Mouse (Mus musculus): Measurements from ENCODE around the gene Cenpf. TPM values are rescaled to one million over a fixed set of nuclear protein-coding genes. Genes with fewer than 3 reads are reported as not detected.

The Cenpf gene
- polyA plus RNA-seq (2015; fragmentation: Nextera tagmentation; extraction: Ambion mirVana): 62.2 and 71.2 TPM in 2 replicates

- Histone ChIP-seq H3K9ac (peak within 1 kb of the TSS; percentile 71), H3K27ac (peak within 1 kb of the TSS; percentile 74), H3K36me3 (peaks cover 24% of the 10 kb centered on the region), H3K4me2 (peak within 1 kb of the TSS; percentile 88), H3K4me3 (peak within 1 kb of the TSS; percentile 86), H3K4me1 (replicated peaks) (peaks cover 34% of the 10 kb centered on the region), H3K9me3 (replicated peaks) (no peaks in the 10 kb centered on the region), H3K27me3 (no peaks in the 10 kb centered on the region)
- under 1% methylated on average over 55 of the region's 55 CpGs for WGBS
- ATAC-seq (replicated peaks; ENCODE audit: insufficient number of reproducible peaks, insufficient read depth, low FRiP score, low read depth): peak; percentile 99
Measured at GRCm38 (mm10) chr1:189687654-189688387, at the start of gene Cenpf. Gene Cenpf, minus strand, starts transcription at chr1:189688086.

- H3K9me3 ChIP-seq (replicated peaks): no peaks in the 10 kb centered on the region
- peak overlapping the region; percentile 31; the same call in 1 of the 2 replicates for H3K27ac ChIP-seq
Measured at GRCm38 (mm10) chr1:189732156-189732555, 44.3 kb upstream of the Cenpf start.

GRCm38 (mm10) chr1:189731697-189732096, 43.8 kb upstream of the Cenpf start:
- no peaks in the 10 kb centered on the region for H3K27me3 ChIP-seq
- WGBS: 64% methylated on average over 10 of the region's 10 CpGs
- H3K27ac ChIP-seq: peak overlapping the region; percentile 31; the same call in 1 of the 2 replicates
- peaks cover 39% of the 10 kb centered on the region for H3K4me1 ChIP-seq (replicated peaks)
- no peaks in the 10 kb centered on the region for H3K9me3 ChIP-seq (replicated peaks)
- peak overlapping the region; percentile 15; the same call in 1 of the 2 replicates for H3K4me2 ChIP-seq
- no peak for ATAC-seq (replicated peaks; ENCODE audit: insufficient number of reproducible peaks, insufficient read depth, low FRiP score, low read depth)
- H3K4me3 ChIP-seq: no peak overlapping the region
- no peak overlapping the region for H3K9ac ChIP-seq
- H3K36me3 ChIP-seq: no peaks in the 10 kb centered on the region

More at GRCm38 (mm10) chr1:189732156-189732555, 44.3 kb upstream of the Cenpf start:
- Histone ChIP-seq H3K36me3 (no peaks in the 10 kb centered on the region), H3K4me2 (peak overlapping the region; percentile 15; the same call in 1 of the 2 replicates), H3K4me1 (replicated peaks) (peaks cover 35% of the 10 kb centered on the region), H3K9ac (no peak overlapping the region), H3K4me3 (no peak overlapping the region), H3K27me3 (no peaks in the 10 kb centered on the region)
- ATAC-seq (replicated peaks; ENCODE audit: insufficient number of reproducible peaks, insufficient read depth, low FRiP score, low read depth): no peak
- WGBS: 68% methylated on average over 8 of the region's 8 CpGs

- H3K36me3 ChIP-seq: no peaks in the 10 kb centered on the region
- H3K9ac ChIP-seq: peak overlapping the region; percentile 83
- H3K27me3 ChIP-seq: no peaks in the 10 kb centered on the region
- peaks cover 39% of the 10 kb centered on the region for H3K4me1 ChIP-seq (replicated peaks)
- peak overlapping the region; percentile 98 for H3K27ac ChIP-seq
- WGBS: 15% methylated on average over 17 of the region's 17 CpGs
- H3K9me3 ChIP-seq (replicated peaks): no peaks in the 10 kb centered on the region
- peak overlapping the region; percentile 82 for H3K4me3 ChIP-seq
- no peak for ATAC-seq (replicated peaks; ENCODE audit: insufficient number of reproducible peaks, insufficient read depth, low FRiP score, low read depth)
- peak overlapping the region; percentile 88 for H3K4me2 ChIP-seq
Measured at GRCm38 (mm10) chr1:189729141-189729815, 41.4 kb upstream of the Cenpf start.

- ATAC-seq (replicated peaks; ENCODE audit: insufficient number of reproducible peaks, insufficient read depth, low FRiP score, low read depth): no peak
- Histone ChIP-seq H3K4me1 (replicated peaks) (peaks cover 39% of the 10 kb centered on the region), H3K4me2 (peak overlapping the region; percentile 88), H3K9ac (peak overlapping the region; percentile 83), H3K27me3 (no peaks in the 10 kb centered on the region), H3K36me3 (no peaks in the 10 kb centered on the region), H3K4me3 (peak overlapping the region; percentile 82), H3K9me3 (replicated peaks) (no peaks in the 10 kb centered on the region), H3K27ac (peak overlapping the region; percentile 98)
- 2% methylated on average over 15 of the region's 15 CpGs for WGBS
Measured at GRCm38 (mm10) chr1:189728784-189729115, 40.9 kb upstream of the Cenpf start.

GRCm38 (mm10) chr1:189727884-189728783, 40.2 kb upstream of the Cenpf start, which contains the start of gene Ptpn14:
Gene Ptpn14, plus strand, starts transcription at chr1:189728268.
- Histone ChIP-seq H3K9ac (peak within 1 kb of the TSS; percentile 83), H3K4me2 (peak within 1 kb of the TSS; percentile 88), H3K27ac (peak within 1 kb of the TSS; percentile 98), H3K27me3 (no peaks in the 10 kb centered on the region), H3K36me3 (no peaks in the 10 kb centered on the region), H3K4me1 (replicated peaks) (peaks cover 39% of the 10 kb centered on the region), H3K9me3 (replicated peaks) (no peaks in the 10 kb centered on the region), H3K4me3 (peak within 1 kb of the TSS; percentile 82)
- under 1% methylated on average over 87 of the region's 98 CpGs for WGBS
- peak; percentile 95 for ATAC-seq (replicated peaks; ENCODE audit: insufficient number of reproducible peaks, insufficient read depth, low FRiP score, low read depth)

- WGBS: 2% methylated on average over 22 of the region's 22 CpGs
- Histone ChIP-seq H3K4me2 (peak overlapping the region; percentile 88), H3K36me3 (no peaks in the 10 kb centered on the region), H3K4me3 (peak overlapping the region; percentile 82), H3K9me3 (replicated peaks) (no peaks in the 10 kb centered on the region), H3K27ac (peak overlapping the region; percentile 98), H3K27me3 (no peaks in the 10 kb centered on the region), H3K4me1 (replicated peaks) (peaks cover 39% of the 10 kb centered on the region), H3K9ac (peak overlapping the region; percentile 83)
- ATAC-seq (replicated peaks; ENCODE audit: insufficient number of reproducible peaks, insufficient read depth, low FRiP score, low read depth): peak; percentile 66
Measured at GRCm38 (mm10) chr1:189727346-189727883, 39.5 kb upstream of the Cenpf start.

- H3K27me3 ChIP-seq: no peaks in the 10 kb centered on the region
- no peak for ATAC-seq (replicated peaks; ENCODE audit: insufficient number of reproducible peaks, insufficient read depth, low FRiP score, low read depth)
- WGBS: 75% methylated on average over 4 of the region's 4 CpGs
- H3K27ac ChIP-seq: peak overlapping the region; percentile 98
- H3K4me1 ChIP-seq (replicated peaks): peaks cover 30% of the 10 kb centered on the region
- H3K4me2 ChIP-seq: no peak overlapping the region
- no peaks in the 10 kb centered on the region for H3K36me3 ChIP-seq
- no peaks in the 10 kb centered on the region for H3K9me3 ChIP-seq (replicated peaks)
- no peak overlapping the region for H3K9ac ChIP-seq
- no peak overlapping the region for H3K4me3 ChIP-seq
Measured at GRCm38 (mm10) chr1:189726121-189726520, 38.2 kb upstream of the Cenpf start.

GRCm38 (mm10) chr1:189718600-189718999, 30.7 kb upstream of the Cenpf start:
- 66% methylated on average over 5 of the region's 5 CpGs for WGBS
- no peak overlapping the region for H3K4me3 ChIP-seq
- H3K27me3 ChIP-seq: no peaks in the 10 kb centered on the region
- H3K9ac ChIP-seq: no peak overlapping the region
- no peaks in the 10 kb centered on the region for H3K36me3 ChIP-seq
- H3K4me1 ChIP-seq (replicated peaks): peaks cover 4% of the 10 kb centered on the region; the same call in 1 of the 2 replicates
- no peak overlapping the region for H3K4me2 ChIP-seq
- H3K27ac ChIP-seq: no peak overlapping the region
- H3K9me3 ChIP-seq (replicated peaks): no peaks in the 10 kb centered on the region
- no peak for ATAC-seq (replicated peaks; ENCODE audit: insufficient number of reproducible peaks, insufficient read depth, low FRiP score, low read depth)

GRCm38 (mm10) chr1:189717546-189717945, 29.7 kb upstream of the Cenpf start:
- WGBS: 83% methylated on average over 11 of the region's 11 CpGs

More at GRCm38 (mm10) chr1:189717546-189717945, 29.7 kb upstream of the Cenpf start:
- Histone ChIP-seq H3K9me3 (replicated peaks) (no peaks in the 10 kb centered on the region), H3K9ac (no peak overlapping the region), H3K27me3 (no peaks in the 10 kb centered on the region), H3K27ac (no peak overlapping the region), H3K36me3 (no peaks in the 10 kb centered on the region), H3K4me2 (no peak overlapping the region), H3K4me3 (no peak overlapping the region), H3K4me1 (replicated peaks) (peaks cover 4% of the 10 kb centered on the region; the same call in 1 of the 2 replicates)
- ATAC-seq (replicated peaks; ENCODE audit: insufficient number of reproducible peaks, insufficient read depth, low FRiP score, low read depth): no peak

Data from heart, embryonic 15.5 days (tissue).